Mouse (Mus musculus): ENCODE measurements around the gene Prkce. TPM values are rescaled to one million over a fixed set of nuclear protein-coding genes. Genes with fewer than 3 reads are reported as not detected.

Gene Prkce
- total RNA-seq, 2 experiments from 2014 or later = 253 to 257 TPM

DNA sequence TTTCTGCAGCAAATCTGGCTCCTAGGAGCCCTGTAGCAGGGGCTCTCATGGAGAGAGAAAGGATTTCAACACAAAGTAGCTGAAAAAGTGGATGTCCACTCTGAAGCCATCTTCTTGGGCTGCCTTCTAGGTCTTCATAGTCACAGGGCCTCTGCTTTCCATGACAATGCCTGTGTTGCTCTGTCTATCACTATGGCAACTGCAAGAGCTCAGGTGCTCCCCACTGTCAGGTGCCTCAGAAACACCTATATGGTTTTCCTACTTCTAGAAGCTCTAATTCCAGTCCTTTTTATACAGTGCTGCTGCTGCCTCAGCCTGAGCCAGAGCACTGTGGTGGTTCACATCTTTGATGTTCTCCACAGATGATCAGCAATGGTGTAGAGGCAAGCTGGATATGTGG lies 229.5 kb downstream of the Prkce start:
- intact Hi-C loops (cut with DNase I) = no loop called here
- no peak for DNase-seq

DNA sequence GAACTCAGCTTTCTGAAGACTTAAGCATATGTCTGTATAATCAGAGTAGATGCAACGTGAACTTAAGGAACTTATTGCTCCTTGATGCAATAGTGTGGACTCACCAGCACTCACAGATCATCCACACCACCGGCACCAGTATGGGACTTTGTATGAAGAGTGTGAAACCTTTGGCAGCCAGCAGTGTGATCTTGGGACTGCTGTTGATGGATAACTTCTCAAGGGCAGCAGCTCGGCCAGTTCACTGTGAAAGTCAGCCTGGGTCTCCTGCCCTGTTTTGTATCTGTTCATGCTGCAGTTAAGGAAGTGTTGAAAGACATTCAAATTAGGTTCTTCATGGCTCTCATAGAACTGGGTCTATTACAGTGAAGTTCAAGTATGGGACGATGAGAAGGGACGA lies 230.1 kb downstream of the Prkce start:
- no peak for DNase-seq
- intact Hi-C loops (cut with DNase I) = no loop called here

DNA sequence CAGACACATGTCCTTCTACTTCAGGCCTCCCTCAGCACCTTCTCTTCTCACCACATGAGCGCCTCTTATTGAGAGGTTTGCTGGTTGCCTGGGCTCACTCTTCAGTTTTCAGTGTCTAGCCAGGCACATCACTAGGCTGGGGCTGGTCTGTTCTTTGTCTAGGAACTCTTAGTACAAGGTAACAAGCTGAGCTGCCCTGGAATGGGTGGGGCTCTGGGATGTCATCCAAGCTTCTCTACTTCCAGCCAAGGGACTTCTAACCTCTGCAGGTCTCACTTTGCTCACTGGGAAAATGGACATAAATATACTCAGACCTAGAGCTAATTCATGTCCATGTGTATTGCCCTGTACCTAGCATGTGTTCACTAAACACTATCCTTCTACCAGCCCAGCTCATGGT lies 230.6 kb downstream of the Prkce start:
- DNase-seq = no peak
- intact Hi-C loops (cut with DNase I) = no loop called here

DNA sequence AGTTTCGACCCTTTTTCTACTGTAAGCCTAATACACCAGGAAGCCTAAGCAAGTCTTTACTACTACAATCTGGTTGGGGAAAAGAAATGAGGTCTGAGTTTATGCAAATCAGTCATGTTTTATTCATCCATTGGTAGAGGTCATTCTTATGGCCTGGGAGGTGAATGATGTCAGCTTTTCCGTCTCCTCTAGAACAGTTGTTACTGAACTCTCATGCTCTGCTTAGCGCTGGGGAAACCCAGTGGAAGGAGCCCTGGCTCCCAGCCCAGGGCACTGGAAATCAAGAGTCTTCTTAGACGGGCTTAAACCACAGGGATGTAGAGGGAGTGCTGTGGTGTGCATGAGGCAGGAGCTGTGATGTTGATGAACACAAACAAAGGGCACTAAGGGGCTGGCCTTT lies 232.4 kb downstream of the Prkce start:
- intact Hi-C loops (cut with DNase I) = no loop called here
- peak; percentile 32 for DNase-seq

DNA sequence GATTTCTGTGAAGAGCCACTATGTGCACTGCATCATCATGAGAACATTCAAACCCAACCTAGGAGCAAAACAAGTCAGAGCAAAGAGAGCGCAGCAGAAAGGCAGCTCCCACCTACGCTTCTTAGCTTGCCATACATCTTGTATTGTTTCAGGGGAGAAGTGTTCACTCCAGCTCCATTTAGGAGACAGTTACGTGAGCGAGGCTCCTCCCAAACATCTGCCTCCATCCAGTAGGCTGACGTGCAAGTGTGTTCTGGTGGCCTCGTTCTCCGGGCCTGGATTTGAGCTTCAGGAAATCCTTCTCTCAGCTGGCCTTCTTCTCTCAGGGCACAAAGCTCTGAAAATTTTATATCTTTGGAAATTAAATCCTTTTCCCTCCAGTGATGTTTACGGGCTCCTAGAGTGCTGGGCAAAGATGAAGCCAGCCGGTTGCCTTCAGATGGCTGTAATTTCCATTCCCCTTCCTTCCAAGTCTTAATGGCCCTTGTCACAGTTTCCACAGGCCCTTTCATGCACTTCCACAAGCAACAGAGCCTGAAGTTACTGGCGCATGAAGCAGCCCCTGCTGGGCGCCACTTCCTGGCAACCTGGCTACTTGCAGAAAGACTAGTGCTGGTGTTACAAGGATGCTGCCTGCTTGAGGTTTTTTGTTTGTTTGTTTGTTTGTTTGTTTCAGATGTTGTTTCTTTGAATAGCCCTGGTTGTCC lies 237.4 kb downstream of the Prkce start:
- DNase-seq = peak; percentile 81
- intact Hi-C loops (cut with DNase I) = no loop called here

DNA sequence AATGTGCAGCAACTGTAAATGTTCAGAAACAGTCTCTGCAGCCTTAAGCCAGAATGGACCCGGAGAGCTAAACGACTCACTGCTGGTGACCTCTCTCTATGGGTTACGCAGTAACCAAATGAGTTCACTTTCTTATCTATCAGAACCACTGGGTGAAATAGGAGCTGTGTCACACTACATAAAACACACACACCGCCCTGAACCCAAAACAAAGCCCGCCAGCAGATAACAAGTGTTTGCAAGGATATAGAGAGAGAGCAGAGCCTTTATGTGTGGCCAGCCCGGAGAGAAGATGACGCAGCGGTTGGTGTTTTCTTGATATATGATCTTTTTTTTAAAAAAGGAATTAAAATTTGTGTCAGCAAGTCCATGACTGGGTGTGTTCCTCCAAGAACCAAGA lies 238.1 kb downstream of the Prkce start:
- DNase-seq = no peak
- intact Hi-C loops (cut with DNase I) = no loop called here

DNA sequence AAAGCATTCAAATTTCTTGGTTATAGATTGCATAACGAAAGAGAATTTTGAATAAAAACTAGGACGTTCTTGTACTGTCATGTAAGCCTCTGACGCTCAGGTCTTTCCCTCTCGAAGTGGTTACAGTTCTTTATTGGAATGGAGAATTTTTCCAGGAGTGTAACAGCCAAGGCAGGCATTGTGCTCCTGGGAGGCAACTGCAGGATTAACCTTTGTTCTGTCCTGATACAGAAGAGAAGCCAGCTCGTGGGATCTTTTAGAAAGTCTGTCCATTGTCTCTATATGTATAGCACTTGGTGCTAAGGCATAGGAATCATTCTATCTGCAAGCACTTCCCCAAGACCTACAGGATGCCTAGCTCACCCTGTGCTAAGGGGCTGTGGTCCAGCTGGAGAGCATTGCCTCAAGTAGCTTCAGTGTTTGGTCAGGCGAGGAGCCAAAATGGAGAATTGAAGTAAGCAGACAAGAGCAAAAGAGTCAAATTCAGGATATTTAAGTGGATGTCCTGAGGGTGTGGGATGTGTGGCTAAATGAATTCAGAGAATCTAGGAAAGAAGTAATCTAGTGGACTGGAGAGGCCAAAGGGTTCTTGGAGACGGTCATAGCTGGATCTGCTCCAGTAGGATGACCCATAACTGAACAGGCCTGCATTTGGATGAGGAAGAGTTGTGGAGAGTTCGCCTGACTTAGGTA lies 240.5 kb downstream of the Prkce start:
- DNase-seq = peak; percentile 29

DNA sequence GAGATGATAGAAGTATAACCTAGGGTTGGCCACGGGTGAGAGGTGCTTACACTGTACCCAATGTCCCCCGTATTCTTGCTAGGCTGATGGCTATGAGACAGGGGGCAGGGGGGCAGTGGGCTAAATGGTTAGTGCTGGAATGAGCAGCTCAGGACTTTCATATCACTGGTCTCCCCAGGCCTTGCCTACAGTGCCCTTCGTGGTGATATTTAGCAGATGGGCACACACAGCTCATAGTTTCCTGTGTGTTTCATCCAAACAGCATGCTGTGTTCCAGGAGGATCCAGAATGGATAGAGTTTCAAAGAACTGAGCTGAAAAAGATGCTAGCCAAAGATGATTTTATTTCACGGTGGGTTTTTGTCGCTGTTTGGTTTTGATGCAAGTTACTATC lies 241.0 kb downstream of the Prkce start:
- intact Hi-C loops (cut with DNase I) = no loop called here
- DNase-seq = no peak

More for the DNA sequence above, 240.5 kb downstream of the Prkce start:
- intact Hi-C loops (cut with DNase I) = no loop called here

DNA sequence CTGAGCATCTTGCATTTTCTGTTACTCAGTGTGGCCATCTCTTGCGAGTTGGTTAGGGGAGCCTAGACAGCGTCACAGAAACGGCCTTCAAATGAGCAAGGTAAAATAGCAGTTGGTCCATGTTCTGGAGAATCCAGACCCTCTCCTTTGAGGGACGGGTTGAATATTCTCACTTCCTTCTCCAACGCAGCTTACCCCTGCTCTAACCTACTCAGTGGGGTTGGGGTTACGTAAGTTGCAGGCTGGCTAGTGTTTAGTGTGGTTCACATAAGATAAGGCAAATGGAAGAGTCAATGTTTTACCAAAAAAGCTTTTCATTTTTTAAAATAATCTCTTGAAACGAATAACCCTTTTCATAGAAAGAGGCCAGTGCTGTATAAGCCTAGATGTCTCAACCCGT lies 241.9 kb downstream of the Prkce start:
- intact Hi-C loops (cut with DNase I) = no loop called here
- DNase-seq = no peak

DNA sequence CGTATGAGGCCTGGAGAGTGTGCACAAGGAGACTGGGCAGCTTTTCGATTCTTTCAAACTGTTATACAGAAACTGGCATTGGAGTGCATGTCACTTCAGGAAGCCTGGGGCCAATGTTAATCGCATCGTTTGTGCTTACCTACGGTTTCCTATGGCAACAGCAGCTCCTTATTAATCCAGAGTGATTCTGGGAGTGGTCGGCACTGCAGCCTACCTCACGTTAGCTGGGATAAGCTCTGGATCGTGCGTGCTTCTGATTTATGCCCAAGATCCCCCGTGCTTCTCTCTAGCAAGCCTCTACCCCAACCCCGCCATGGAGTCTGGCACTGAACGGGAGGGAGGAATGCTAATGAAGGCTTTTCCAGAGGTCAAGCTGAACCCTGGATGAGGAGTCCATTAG lies 242.9 kb downstream of the Prkce start:
- intact Hi-C loops (cut with DNase I) = no loop called here
- DNase-seq = no peak

DNA sequence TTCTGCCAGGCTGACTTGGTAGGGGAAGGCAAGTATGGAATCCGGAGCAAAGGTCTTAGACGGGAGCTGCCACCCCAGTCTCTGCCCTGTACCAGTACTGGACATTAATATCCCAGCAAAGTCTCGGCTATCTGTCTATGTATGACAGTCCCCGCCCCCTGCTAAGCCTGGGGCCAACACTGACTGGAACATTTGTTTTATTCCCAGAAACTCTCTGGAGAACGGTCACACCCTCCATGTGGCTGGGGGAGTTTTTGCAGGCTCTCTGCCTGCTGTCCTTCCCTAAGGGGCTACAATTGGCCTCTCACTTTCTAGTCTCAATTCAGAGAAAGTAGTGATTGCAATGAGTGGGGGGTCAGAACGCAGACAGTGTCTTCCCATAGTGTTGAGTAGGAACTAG lies 244.6 kb downstream of the Prkce start:
- peak; percentile 17 for DNase-seq
- intact Hi-C loops (cut with DNase I) = no loop called here

DNA sequence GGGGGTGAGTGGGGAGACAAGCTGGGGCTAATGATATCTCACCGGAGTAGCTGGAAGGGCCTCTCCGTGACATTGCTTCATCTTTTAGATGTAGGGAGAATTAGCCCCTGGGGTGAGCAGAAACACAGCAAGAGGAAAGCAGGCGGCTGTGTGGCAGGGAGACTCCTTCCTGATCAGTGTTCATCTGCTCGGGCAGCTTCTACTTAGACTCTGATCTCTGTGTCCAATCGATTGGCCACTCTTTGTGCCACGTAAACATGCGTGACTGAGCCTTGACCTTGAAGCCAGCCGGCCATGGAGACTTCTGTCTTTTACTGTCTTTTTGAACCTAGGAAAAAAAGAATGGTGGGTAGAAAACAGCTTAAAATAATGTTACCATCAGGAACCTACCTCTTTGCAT lies 247.0 kb downstream of the Prkce start:
- no peak for DNase-seq
- intact Hi-C loops (cut with DNase I) = no loop called here

DNA sequence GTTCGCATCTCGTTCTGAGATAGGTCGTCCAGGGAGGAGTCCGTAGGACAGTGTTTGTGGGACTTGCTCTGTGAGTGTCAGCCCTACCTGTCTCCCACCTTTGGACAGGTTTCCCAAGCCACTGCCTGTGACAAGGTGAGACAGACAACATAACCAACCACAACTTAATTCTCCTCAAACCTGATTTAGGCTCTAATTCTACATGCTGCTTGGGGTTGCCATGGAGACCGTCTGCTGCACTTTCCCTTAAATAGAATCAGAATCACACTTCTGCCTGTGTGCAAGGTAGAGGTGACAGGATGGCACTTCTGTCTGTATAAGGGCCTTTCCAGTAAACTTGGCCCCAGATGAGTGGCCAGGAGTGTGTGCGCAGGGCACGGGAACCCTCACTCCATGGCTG lies 248.4 kb downstream of the Prkce start:
- DNase-seq = no peak
- intact Hi-C loops (cut with DNase I) = no loop called here

DNA sequence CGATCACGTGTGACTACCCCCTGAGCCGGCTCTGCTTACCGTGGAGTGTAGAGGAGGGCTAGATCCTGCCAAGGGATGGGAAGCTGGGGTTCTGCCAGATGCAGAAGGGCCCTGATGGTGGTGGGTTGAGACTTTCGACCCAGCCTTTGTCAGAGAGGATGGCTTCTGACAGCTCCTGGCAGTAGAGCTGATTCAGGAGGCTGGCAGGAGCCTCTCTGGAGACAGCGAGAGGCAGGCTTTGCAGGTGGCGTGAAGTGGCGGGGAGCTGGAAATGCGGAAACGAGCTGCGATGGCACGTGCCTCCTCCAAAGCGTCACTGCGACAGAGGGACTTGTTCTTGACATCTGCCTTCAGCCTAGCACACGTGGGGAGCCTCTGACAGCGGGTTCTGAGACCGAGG lies 250.7 kb downstream of the Prkce start:
- peak; percentile 64 for DNase-seq
- intact Hi-C loops (cut with DNase I) = no loop called here

DNA sequence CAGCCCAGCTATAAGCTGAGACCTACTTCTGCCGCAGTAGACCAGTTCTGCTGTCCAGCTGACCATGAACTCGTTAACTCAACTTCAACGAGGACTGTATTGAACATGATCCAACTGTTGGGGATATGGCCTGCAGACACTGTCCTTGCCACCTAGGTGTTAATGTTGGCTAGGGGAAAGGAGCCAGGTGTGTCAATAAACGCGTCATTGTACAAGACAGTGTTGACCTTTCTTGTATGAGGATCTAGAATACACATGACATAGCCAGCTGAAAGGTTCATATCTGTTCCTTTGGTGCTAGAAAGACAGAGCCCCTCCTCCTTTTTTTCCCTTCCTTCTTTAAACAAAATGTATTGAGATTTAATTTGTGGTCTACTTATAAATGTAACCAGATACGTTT lies 251.6 kb downstream of the Prkce start:
- DNase-seq = no peak

DNA sequence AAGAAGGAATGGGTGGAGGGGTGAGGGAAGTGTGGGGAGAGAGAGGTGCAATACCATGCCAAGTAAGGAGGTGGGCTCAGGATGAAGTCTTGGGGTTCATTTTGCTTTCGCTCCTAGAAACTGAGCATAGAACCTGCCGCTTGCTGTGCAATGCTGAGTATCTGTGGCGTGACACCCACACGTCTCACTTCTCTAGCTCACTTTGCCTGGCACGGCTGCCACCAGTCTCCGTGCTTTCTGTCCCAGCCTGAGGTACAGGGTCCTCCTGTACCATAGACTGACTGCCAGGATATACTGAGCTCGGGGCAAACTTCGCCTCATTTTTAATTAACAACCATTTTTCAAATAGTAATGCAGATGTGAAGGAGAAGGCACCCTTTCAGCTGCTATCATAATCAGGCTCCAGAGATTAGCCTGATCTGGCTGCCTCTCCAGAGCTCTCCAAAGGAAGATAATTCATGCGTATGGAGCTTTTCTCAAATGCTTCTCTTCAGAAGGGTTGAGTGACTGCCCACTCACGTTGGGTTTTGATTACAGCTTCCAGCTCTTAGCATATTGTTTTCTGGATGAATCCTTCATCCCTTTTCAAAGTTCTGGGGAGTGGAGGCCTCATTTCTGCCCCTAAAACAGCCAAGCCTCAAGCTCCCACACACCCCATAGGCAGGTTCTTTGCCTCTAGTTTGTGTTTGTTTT lies 253.2 kb downstream of the Prkce start:
- intact Hi-C loops (cut with DNase I) = no loop called here
- no peak for DNase-seq

More for the DNA sequence above, 251.6 kb downstream of the Prkce start:
- intact Hi-C loops (cut with DNase I) = no loop called here

DNA sequence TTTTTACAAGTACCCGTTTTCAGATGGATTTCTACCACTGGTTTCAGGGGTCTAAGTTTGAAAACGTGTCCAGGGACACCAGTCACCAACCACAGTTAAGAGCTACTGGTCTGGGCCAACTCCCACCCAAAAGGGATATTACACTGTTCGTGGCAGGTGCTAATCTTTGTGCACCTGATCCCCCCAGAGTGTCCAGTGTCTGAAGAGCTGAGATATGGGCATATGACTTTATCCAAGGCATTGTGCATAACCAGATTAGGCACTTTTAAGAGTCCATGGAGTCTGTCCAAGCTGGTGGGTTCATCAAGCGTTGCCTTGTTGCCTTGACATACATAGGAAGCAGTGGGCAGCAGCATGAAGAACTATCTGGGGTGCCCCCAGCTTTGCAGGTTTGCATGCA lies 254.4 kb downstream of the Prkce start:
- DNase-seq = no peak
- intact Hi-C loops (cut with DNase I) = no loop called here

DNA sequence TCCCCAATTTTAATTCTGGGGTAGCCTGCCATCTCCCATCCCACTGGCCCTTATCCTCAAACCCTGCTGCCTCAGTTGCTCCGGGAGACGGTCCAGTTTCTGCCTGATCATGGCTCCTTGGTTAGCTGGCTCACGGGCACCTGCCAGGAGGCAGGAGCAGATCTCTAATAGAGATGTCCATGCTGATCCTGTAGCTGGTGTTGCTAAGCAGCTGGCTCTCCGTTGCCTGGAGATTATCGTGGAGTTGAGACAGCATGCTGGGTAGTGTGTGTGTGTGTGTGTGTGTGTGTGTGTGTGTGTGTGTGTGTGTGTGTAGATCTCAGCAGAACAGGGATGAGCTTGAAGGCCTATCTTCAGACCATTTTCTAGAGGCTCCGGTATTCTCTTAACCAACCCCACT lies 262.3 kb downstream of the Prkce start:
- intact Hi-C loops (cut with DNase I) = no loop called here
- DNase-seq = peak; percentile 33

DNA sequence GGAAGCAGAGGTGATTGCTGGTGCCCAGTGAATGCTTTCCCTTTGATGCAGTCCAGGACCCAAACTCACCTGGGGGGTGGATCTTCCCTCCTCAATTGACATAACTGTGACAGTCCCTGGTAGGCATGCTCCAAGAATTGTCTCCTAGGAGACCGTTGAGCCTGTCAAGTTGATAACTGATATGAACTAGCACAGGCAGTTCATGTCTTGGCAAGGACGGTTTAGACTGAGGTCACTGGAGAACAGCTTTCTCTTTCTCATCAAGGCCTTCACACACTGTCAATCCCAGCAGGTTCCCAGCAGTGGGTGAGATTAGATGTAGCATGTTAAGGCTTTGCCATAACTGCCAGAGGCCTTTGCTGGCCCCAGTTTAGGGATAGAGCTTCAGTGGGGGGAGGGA lies 265.5 kb downstream of the Prkce start:
- intact Hi-C loops (cut with DNase I) = no loop called here
- peak; percentile 23 for DNase-seq

DNA sequence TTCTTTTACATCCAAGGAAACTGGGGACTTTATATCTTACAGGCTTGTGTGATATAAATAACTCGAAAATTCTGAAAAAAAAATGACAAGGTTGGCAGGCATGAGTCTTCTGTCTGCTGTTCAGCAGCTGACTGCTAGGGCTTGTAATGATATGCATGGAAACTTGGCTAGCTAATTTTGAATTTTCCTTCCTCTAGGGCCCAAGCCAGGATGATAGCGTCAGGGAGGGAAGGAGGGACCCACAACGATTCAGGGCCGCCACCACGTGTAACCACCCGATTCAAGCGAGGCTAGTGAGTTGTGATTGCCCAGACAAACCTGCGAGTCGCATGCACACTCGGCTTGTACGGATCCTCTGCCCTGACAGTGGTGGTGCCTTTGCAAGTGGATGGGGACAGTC lies 266.2 kb downstream of the Prkce start:
- intact Hi-C loops (cut with DNase I) = no loop called here
- DNase-seq = no peak

DNA sequence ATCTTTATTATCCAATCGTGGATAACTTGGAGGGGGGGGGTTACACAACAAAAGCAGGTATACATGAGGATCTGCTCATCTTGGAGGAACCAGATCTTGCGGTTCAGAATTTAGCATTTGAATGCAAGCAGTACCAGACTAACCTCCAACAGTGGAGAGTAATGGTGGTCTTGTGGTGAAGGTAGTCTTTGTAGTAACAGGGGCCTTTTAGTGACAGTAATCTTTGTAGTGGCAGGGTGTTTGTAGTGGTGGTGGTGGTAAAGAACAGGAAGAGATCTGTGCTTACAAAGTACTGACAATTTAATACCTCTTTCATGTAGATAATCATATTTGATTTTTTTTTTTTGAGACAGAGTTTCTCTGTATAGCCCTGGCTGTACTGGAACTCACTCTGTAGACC lies 267.2 kb downstream of the Prkce start:
- intact Hi-C loops (cut with DNase I) = no loop called here
- no peak for DNase-seq

DNA sequence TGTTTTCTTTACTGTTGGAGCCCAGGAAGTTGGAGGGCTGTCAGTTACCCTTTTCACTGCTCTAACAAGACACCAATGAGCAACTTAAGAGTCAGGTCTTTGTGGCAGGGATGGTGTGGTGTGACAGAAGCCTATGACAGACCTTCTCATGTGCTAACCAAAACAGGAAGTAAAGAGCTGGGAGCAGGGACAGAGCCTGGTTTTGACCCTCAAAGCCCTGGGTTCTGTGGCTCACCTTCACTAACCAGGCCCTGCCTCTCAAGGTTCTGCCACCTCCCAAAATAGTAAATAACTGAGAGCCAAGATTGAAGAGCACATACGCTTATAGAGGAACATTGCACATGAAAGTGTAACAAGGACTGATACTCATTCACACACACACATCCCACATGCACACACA lies 268.0 kb downstream of the Prkce start:
- intact Hi-C loops (cut with DNase I) = no loop called here
- DNase-seq = no peak

All from left cerebral cortex, postnatal 4 days (tissue).